Mouse (Mus musculus): ENCODE measurements around the gene Ahr. TPM values are rescaled to one million over a fixed set of nuclear protein-coding genes. Genes with fewer than 3 reads are reported as not detected.

The Ahr gene
- total RNA-seq (2023), result 5.4 and 6.6 TPM in 2 replicates

GRCm38 (mm10) chr12:35534754-35535236 lies at the start of gene Ahr:
Gene Ahr (minus strand): TSS chr12:35535038.

Data from neutrophil, adult 65 days (primary cell).